Mouse (Mus musculus): ENCODE data around the gene Sult2a7.

Sult2a7 gene

DNA sequence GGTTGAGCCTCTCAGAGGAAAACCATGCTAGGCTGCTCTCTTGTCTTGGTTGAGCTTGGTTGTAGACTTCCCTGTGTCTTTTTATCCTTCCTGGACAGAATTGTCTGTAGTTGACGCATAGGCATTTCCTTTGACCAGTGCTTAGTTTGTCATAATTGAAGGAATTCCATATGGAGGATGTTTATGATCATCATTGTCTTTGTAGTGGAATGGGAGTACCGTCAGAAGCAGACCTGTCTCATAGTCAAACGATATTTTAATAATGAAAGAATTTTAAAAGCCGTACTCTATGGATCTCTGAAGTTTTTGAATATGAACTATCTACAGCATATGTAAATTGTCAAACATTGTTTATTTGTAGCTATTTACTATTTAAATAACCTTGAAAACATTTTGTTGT is at the start of gene Sult2a7:
TSS of gene Sult2a7 (minus strand) at position 101 of the 400 bp plus-strand sequence.
- no peak for ATAC-seq (ENCODE audit: low TSS enrichment)

- no peak for ATAC-seq (ENCODE audit: low TSS enrichment)
Measured at GRCm38 (mm10) chr7:14525280-14525679, 31.2 kb upstream of the Sult2a7 start.

- ATAC-seq (ENCODE audit: low TSS enrichment) = no peak
Measured at GRCm38 (mm10) chr7:14522636-14523035, 28.6 kb upstream of the Sult2a7 start.

DNA sequence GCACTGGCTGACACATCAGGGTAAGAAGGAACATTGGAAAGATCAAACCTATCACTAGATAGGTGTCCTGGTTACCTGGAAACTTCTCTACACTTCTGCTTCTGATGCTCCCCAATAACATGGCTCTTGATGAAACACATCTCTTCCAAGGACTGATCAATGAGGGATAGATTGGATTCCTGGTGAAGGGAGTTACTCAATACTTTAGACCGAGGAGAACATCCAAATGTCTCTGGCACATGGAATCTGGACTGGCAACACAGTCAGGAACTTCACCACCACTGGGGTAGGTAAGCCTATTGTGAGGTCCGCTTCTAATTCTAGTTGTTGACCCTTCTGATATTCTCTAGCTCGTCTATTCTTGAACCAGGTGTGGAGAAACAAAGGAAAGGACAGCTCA is 24.3 kb upstream of the Sult2a7 start:
- ATAC-seq (ENCODE audit: low TSS enrichment) = no peak

- no peak for ATAC-seq (ENCODE audit: low TSS enrichment)
Measured at GRCm38 (mm10) chr7:14492886-14493285, 1.1 kb downstream of the Sult2a7 start.

DNA sequence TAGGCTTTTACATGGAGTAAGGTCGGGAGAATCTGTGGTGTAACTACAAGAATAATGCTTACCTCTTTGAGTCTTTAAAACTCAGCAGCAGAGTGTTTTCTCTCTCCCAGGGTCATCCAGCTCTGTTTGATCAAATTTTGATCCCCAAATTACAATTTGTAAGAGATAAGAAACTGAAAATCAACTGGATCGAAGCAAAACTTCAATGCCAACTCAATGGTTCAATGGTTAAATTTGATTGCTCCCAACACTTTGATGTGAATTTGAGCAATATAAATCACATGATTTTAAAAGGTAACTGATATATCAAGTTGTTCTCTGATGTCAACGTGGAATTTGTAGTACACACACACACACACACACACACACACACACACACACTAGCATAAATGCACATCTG is 47.5 kb downstream of the Sult2a7 start, which contains the start of gene Sult2a8:
TSS of gene Sult2a8 (minus strand) at position 236 of the 400 bp plus-strand sequence.
- ATAC-seq (ENCODE audit: low TSS enrichment) = no peak

DNA sequence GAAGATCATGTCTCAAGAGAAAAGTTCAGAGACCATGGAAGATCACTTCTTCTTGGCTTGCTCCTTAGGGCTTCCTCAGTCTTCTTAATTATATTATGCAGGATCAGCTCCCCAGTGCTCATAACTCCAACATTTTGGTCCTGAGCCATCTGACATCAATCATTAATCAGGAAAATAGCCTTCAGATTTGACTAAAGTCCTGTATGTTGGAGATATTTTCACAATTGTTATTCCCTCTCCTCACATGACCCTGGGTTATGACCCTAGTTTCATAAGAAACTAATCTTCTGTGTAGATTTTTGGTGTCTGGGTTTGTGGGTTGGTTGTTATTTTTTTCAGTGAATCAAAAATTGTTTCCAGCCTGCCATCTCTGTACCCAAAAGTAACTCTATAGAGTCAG is 54.4 kb downstream of the Sult2a7 start:
- no peak for ATAC-seq (ENCODE audit: low TSS enrichment)

DNA sequence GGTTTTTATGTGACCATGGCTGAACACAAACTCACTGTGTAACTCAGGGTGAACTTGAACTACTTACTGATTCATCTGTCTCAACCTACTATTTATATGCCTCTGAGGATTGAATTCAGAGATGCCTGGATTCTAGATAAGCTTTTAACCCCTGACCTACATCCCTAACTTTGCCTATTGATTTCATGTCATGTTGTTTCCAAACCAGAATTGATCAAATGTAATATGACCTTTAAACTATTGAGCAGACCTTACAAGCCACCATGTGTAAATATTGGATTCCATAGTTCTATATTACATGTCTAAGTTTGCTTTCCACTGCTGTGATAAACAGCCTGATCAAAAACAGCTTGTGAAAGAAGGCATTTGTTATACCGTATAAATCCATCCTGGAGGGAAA is 55.5 kb downstream of the Sult2a7 start:
- ATAC-seq (ENCODE audit: low TSS enrichment) = no peak

GRCm38 (mm10) chr7:14438029-14438428 is 56.0 kb downstream of the Sult2a7 start:
- no peak for ATAC-seq (ENCODE audit: low TSS enrichment)
